Mouse (Mus musculus) CH12F3 (cell line): ENCODE results near the gene Rbms2.
"Not testable (repeated sequence)": the region's sequence is repeated elsewhere in the genome, so short reads cannot be mapped to it uniquely, and the experiment has no call there.

Source experiments
- in situ Hi-C: fragments of 300-500 bp; cut with MboI; formaldehyde crosslinking; loops from 2 replicates; pipeline ENCODE4 v1.14.3; 2020; ENCODE audit warnings: low sequenced_read_pairs

Rbms2 gene

DNA sequence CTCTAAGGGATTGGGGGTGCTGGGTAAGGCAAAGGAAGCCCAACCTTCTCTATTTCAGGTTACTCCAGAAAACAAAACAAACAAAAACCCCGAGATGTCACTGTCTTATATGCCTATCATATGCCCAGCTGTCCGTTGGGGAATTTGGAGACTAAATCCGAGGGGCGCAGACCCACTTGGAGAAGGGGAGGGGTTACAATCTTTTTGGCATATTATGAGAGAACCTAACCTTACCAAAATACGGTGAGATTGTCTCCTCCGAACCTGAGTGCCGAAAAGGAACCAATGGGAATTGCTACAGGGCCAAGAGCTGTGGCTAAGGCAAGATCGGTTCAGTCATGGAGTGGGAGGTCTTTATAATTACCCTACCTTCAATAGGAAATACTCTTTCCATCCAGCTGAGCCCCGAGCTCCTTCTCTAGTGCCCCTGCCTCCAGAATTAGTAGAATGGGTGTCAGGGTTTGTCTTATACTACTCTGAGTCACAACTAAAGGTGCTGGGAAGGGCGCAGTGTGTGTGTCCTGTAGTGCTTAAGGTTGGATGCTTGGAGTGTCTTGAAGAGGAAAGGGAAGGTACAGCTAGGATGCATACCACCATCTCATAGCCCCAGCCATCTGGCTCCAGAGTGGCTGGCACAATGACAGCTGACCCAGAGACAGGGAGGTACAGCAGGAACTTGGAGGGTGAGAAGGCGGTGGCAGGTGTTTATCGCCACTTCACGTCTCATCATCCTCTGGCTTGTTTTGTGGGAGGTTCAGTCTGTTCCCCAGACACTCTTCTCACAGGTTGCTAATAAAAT is 86.4 kb downstream of the Rbms2 start:
- in situ Hi-C loops: no loop called here

DNA sequence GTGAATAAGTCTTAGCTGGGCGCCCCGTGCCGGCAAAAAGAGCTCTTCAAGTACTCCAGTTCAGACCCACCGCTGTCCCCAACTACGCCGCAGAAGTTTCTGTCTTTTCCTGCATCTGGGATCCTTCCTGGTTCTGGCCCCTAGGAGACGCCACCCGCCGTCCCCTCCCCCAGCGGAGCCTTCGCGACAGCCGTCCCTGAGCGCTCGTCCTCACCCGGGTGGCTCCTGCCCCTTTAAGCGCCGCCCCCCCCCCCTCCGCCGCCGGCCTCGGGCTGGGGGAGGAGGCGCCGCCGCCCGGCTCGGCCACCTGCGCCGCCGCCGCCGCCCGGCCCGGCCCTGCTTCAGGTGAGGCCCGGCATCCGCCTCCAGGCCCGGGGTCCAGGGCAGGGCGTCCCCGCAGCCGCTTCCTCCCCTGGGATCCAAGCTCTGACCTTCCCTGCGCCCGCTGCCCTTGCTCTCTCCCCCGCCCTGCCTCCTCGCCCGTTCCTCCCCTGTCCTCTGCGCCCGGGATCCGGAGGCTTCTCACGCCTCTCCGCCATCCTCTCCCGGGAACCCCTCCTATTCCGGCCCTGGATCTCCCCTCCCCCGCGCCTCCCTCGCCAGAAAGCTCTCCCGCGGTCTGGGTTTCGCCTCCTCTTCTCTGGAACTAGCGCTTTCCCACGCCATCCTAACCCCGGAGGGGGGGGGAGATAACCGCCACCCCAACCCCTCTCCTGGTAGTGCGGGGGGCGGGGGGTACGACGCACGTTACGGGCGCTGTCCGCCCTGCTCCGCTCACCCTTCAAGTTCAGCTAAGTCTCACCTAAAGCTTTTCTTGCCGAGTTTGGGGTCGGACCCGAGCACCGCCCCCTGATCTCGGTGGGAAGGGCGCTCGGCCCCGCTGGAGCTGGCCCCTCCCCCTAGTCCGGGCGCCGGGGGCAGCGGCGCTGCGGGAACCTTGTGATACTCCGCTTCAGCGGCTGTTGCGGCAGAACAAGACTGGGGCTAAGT is 87.3 kb downstream of the Rbms2 start:
- in situ Hi-C loops: no loop called here

DNA sequence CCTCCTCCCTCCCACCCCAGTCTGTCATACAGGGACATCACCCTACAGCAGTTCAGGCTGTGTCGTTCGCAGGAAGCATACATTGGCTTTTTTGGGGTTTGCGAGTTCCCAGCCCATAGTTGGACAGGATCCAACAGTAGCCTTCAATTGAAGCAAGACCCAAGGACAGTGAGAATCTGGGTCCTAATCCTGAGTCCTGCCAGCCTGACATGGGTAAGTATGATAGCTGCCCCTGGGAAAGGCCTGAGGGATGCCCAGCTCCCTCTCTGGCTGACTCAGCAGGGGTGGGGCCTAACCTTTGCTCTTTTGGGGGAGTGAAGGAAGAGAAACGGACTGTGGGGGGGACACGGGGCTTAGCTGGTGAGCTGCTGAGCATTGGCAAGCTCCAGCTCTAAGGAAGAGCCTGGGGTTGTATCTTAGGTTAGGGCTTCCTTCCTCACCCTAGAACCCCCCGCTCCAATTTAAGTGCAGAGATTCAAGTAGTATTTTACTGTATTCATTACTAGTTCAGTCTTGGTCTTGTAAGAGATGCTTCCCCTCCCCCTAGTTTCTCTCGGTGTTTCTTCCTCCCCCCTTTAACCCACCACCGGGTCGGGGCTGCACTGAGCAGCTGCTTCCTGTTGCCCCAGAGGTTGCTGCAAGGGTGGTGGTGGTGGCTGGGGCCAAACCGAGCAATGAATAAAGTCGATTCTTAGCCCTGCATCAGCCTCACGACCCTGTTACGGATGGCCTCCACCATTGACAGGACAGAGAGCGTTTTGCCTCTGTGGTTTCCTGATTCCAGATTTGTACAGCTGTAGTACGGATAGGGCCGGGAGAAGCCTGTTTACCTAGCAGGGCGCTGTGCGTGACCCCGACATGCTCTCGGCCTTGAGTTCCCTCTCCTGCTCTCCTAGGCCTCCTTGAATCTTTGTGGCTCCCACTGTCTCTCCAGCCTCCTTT is 88.3 kb downstream of the Rbms2 start, which contains the start of gene Baz2a:
TSS of gene Baz2a (plus strand) at position 14 of the 942 bp plus-strand sequence.
- in situ Hi-C loops: no loop called here

DNA sequence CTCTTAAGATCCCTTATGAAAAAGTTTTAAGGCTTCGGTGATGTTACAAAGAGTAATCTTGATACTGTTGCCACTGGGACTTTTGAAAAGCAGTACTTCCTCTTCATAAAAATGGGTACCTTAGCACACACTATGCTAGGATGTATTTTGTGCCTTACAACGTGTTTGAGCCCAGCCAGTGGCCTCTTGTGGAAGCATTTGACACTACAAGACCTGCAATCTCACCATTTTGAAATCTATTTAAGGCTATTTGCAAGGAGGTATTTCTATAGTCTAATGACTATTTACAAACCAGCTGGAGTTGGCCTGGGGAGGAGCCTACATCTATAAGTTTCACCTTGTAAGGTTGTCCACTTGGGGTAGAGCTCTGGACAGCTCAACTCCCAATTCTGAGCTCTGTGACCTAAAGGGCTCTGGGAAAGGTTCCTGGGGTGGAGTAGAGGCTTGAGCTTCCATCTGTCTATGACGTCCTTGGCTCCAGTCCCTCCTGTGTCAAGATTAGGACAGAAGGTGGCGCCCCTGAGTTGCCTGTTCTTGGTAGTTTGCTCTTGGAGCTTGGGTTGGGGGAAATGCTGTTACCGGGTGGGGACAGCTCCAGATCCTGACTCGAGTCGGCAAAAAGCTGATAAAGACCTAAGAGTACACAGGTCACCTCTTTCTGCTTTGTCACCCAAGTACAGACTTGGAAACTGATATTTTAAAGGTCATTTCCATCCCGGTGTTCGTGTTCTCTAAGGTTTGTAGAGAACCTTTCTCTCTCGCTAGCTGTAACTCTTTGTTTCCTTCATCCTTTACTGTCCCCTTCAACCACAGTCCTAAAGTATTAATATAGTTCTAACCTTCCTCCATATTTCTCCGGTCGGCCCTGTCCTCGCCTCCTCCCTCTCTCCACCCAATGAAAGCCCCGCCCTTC is 89.2 kb downstream of the Rbms2 start:
- in situ Hi-C loops: no loop called here

DNA sequence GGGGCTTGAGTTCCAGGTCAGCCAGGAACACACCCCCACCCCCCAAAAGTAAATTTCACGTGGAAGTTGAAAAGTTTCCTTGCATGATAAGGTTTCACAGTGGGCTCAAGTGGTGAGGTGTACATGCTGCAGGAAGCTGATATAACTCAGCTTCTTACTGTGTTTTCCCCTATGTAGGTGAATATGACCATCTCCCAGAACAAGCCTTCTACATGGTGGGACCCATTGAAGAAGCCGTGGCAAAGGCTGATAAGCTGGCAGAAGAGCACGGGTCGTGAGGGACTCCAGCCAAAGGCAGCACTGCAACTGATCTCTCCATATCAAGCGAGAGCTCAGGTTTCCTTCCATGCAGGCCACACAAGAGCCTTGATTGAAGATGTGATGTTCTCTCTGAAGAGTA is 90.3 kb downstream of the Rbms2 start:
- in situ Hi-C loops: no loop called here

DNA sequence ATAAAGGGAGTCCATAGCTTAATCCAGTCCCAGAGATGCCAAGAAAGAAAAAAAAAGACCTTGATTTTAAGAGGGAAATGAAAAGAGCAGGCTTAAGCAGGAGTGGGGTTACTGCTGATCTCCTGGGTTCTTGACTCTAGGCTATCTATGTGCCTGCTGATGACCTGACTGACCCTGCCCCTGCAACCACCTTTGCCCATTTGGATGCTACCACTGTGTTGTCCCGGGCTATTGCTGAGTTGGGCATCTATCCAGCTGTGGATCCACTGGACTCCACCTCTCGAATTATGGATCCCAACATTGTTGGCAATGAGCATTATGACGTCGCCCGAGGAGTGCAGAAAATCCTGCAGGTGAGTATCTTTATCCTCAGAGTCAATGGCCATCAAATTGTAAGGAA is 91.9 kb downstream of the Rbms2 start:
- in situ Hi-C loops: no loop called here

DNA sequence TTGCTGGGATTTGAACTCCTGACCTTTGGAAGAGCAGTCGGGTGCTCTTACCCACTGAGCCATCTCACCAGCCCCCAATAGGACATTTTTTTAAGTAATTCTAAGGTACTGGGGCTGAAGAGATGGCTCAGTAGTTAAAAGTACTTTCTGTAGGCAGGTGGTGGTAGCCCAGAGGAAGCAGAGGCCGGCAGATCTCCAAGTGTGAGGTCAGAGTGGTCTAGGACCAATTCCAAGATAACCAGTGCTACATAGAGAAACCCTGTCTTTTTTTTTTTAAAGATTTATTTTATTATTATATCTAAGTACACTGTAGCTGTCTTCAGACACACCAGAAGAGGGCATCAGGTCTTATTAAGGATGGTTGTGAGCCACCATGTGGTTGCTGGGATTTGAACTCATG is 92.9 kb downstream of the Rbms2 start:
- in situ Hi-C loops: not testable (repeated sequence)

DNA sequence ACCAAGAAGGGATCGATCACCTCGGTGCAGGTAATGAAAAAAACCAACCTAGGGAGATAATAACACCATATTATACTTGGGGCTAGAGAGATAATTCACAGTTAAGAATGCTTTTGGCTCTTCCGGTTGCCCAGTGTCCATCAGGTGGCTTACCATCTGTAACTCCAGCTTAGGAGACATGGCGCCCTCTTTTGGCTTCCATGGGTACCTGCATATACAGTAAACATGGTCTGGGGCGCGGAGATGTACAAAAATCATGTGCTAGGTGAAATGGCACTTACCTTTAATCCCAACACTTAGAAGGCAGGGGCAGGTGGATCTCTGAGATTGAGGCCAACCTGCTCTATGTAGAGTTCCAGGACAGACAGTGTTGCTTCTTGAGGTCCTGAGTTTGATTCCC is 93.7 kb downstream of the Rbms2 start:
- in situ Hi-C loops: no loop called here

DNA sequence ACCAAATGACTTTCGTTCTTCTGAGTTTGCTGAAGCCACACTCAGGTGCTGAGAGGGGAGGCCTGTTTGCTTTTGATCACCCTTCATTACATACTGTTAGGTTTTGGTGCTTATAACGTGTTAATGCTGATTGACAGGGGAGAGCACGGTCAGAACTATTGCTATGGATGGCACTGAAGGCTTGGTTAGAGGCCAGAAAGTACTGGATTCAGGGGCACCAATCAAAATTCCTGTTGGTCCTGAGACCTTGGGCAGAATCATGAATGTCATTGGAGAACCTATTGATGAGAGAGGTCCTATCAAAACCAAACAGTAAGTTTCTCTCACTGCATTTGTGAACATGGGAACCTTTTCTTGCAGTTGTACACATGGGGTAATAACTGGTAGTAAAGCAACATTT is 95.9 kb downstream of the Rbms2 start:
- in situ Hi-C loops: no loop called here

DNA sequence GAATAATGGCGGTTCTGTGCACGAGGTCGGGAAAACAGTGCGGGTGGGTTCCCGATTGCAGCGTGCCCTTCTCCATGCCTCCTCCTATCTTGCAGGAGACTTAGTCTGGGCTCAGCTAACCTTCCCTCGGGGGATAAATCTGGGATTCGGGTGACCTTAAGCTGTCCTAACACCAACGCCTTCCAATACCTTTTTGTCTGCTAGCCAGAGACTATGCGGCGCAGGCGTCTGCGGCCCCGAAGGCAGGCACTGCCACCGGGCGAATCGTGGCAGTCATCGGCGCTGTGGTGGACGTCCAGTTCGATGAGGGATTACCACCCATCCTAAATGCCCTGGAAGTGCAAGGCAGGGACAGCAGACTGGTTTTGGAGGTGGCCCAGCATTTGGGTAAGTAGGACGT is 96.4 kb downstream of the Rbms2 start:
- in situ Hi-C loops: no loop called here

DNA sequence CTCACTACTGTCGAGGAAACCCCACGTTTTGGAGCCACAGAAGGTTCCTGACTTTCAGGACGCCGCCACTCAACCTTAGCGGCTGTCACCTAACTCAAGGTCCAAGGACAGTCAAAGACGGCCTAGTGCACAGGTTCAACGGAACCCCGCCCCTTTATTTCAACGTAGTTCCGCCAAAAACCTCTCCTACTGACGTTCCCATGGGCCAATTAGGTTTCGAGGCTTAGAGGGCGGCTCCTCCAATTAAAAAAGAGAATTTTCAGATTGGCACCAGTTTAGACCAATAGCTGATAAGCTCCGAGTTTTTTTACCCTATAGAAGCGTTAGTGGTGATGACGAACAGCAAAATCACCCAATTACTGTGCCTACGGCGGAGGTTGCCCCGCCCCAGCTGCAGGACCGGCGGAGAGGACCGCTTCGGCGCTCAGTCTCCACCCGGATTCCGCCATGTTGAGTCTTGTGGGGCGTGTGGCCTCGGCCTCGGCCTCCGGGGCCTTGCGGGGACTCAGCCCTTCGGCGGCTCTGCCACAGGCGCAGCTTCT is 97.1 kb downstream of the Rbms2 start, which contains the start of gene Atp5b:
TSS of gene Atp5b (plus strand) at position 394 of the 542 bp plus-strand sequence.
- in situ Hi-C loops: no loop called here

DNA sequence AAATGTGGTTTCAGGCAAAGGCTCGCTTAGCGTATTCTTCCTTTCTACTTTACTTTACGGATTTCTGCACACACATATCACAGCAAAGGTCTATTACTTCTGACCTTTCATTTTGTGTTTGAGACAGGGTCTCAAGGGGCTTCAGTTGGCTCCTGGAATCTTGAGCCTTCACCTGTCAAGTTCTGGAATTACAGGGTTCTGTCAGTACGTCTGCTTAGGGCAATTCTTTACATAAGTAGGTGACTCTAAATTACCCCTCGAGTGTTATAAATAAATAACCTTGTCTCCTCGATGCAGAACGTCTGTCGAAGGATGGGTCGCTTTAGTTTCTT is 97.7 kb downstream of the Rbms2 start:
- in situ Hi-C loops: no loop called here

DNA sequence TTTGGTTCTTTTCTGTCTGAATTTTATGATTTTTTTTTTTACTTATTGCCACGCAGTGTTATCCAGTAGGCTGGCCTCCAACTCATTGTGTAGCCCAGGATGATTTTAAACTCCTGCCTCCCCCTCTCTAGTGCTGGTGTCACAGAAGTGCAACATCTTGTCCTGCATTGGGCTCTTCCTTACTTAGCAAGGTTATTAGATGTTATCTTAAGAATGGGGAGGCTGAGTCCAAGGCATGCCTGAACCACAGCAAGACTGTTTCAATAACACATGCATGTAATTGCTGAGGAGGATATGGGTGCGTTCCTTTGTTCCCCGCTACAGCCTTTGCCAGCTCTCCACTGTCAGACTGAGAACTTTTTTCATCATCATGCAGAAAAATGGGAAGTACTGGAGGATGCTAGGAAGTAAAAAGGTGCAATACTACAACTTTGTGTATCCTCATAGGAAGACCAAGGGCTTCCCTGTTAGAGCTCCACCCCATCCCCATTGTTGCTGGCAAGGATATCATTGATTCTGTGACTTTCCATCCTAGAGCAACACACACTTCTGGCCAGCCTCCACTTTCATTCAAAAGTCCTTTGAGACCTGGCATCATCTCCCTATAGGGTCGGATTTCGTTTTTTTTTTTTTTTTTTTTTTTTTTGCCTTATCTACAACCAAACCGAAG is 98.2 kb downstream of the Rbms2 start:
- in situ Hi-C loops: no loop called here
